Mouse (Mus musculus): ENCODE measurements around the gene Fam160b1.

- TF ChIP-seq CTCF (IDR thresholded peaks at IDR 0.05; ENCODE audit: insufficient read depth, low read depth, low read length): no peak
- no peak for TF ChIP-seq POLR2A (IDR thresholded peaks at IDR 0.05; ENCODE audit: insufficient read depth, low read depth, low read length)
Measured at GRCm38 (mm10) chr19:57355451-57356251, 4.8 kb upstream of the Fam160b1 start.
